Mouse (Mus musculus): ENCODE measurements around the gene Cfap20. TPM values are rescaled to one million over a fixed set of nuclear protein-coding genes. Genes with fewer than 3 reads are reported as not detected.

The Cfap20 gene
- polyA plus RNA-seq, 1 experiment from 2014 or later, result 145 TPM

DNA sequence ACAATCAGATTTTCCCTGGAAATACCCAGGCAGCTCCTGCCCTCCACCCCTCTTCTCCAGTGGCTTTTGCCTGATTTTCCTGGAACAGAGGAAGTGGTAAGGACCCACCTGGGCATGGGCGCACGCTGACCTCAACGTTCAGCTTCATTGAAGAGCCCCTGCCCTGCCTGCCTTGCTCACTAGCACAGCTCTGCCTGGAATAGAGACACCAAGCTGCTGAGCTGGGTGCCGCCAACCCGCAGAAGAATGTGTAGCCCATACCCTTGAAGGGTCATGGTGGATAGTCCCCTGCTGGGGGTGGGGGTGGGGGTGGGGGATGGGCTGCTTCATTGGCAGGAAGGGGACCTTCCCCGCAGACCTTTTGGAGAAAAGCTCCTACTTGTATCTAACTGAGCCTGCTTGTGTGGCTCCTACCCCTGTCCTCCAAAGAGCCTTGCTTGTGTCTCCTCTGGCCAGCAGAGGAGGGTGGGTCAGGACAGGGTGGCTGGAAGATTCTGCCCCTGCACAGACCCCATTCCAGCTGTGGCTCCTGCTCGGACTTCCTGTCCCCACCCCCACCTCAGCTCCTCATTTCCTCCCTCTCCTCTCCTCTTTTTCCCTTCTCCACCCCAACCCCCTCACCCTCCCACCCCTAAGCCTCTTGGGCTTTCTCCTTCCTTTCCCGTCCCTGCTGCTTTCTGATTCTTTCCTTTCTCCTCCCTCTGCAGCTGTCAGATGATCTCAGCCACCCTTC is 39.3 kb downstream of the Cfap20 start:
- Histone ChIP-seq H3K27me3 (ENCODE audit: insufficient read depth, low read length) (no peaks in the 10 kb centered on the region), H3K9me3 (ENCODE audit: low read length) (no peaks in the 10 kb centered on the region), H3K27ac (ENCODE audit: low read length) (peak overlapping the region; percentile 65), H3K4me2 (replicated peaks; ENCODE audit: low read depth, low read length) (no peak overlapping the region), H3K36me3 (ENCODE audit: insufficient read depth, low read length) (no peaks in the 10 kb centered on the region), H3K9ac (replicated peaks; ENCODE audit: low read length) (peak overlapping the region; percentile 23; the same call in 1 of the 2 replicates), H3K4me3 (ENCODE audit: low read length) (no peak overlapping the region), H3K4me1 (ENCODE audit: insufficient read depth, low read length) (peaks cover 19% of the 10 kb centered on the region)
- WGBS, result 33% methylated on average over 8 of the region's 8 CpGs
- ATAC-seq (ENCODE audit: low FRiP score, low TSS enrichment), result 0 out of 2 replicates have a peak, but pooled peaks have one; percentile 44

GRCm38 (mm10) chr8:95392604-95393003 is 42.1 kb downstream of the Cfap20 start:
- no peak for ATAC-seq (ENCODE audit: low FRiP score, low TSS enrichment)
- H3K9me3 ChIP-seq (ENCODE audit: low read length), result no peaks in the 10 kb centered on the region
- H3K4me1 ChIP-seq (ENCODE audit: insufficient read depth, low read length), result peaks cover 19% of the 10 kb centered on the region
- H3K27me3 ChIP-seq (ENCODE audit: insufficient read depth, low read length), result no peaks in the 10 kb centered on the region
- H3K4me3 ChIP-seq (ENCODE audit: low read length), result no peak overlapping the region
- peak overlapping the region; percentile 74 for H3K27ac ChIP-seq (ENCODE audit: low read length)
- H3K4me2 ChIP-seq (replicated peaks; ENCODE audit: low read depth, low read length), result no peak overlapping the region
- 75% methylated on average over 5 of the region's 5 CpGs for WGBS
- no peak overlapping the region for H3K9ac ChIP-seq (replicated peaks; ENCODE audit: low read length)
- H3K36me3 ChIP-seq (ENCODE audit: insufficient read depth, low read length), result no peaks in the 10 kb centered on the region

DNA sequence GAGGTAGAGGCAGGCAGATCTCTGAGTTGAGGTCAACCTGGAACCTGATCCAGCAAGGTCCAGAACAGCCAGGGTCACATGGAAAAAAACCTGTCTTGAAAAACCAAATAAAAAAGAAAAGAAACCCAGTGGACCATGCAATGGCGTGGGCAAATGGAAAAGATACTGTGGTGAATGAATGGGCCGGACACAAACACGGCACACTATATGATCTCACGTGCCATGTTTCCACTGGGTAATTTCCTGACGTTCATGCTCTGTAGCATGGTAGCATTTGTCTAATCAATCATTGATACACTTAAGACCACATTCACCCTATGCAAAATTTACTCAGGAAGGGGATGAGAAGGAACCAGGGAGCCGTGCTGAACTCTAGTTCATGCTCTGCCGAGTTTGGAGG is 43.6 kb downstream of the Cfap20 start:
- Histone ChIP-seq H3K4me1 (ENCODE audit: insufficient read depth, low read length) (peaks cover 12% of the 10 kb centered on the region), H3K9me3 (ENCODE audit: low read length) (no peaks in the 10 kb centered on the region), H3K36me3 (ENCODE audit: insufficient read depth, low read length) (no peaks in the 10 kb centered on the region), H3K9ac (replicated peaks; ENCODE audit: low read length) (no peak overlapping the region), H3K4me2 (replicated peaks; ENCODE audit: low read depth, low read length) (no peak overlapping the region), H3K27ac (ENCODE audit: low read length) (peak overlapping the region; percentile 65; the same call in 1 of the 2 replicates), H3K4me3 (ENCODE audit: low read length) (no peak overlapping the region), H3K27me3 (ENCODE audit: insufficient read depth, low read length) (no peaks in the 10 kb centered on the region)
- ATAC-seq (ENCODE audit: low FRiP score, low TSS enrichment), result no peak
- 51% methylated on average over 7 of the region's 7 CpGs for WGBS

DNA sequence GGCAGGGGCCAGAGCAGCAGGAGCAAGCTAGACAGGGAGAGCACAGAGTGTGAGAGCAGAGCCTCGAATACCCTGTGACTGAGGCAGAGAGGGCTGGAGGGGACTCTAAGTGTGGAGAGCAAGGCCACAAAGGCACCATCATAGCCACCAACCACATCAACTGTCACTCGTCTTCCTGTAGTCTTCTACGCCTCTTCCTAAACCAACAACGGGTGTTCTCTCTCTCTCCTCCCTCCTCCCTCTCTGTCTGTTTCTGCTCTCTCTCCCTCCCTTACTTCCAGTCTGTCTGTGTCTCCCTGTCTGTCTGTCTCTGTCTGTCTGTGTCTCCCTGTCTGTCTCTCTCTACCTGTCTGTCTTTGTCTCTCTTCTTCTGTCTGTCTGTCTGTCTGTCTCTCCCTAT is 44.4 kb downstream of the Cfap20 start:
- ATAC-seq (ENCODE audit: low FRiP score, low TSS enrichment), result no peak
- Histone ChIP-seq H3K4me1 (ENCODE audit: insufficient read depth, low read length) (peaks cover 6% of the 10 kb centered on the region), H3K27ac (ENCODE audit: low read length) (no peak overlapping the region), H3K4me2 (replicated peaks; ENCODE audit: low read depth, low read length) (no peak overlapping the region), H3K36me3 (ENCODE audit: insufficient read depth, low read length) (no peaks in the 10 kb centered on the region), H3K27me3 (ENCODE audit: insufficient read depth, low read length) (no peaks in the 10 kb centered on the region), H3K9me3 (ENCODE audit: low read length) (no peaks in the 10 kb centered on the region; the same call in 1 of the 2 replicates), H3K9ac (replicated peaks; ENCODE audit: low read length) (no peak overlapping the region), H3K4me3 (ENCODE audit: low read length) (no peak overlapping the region)
- 54% methylated on average over 4 of the region's 4 CpGs for WGBS

GRCm38 (mm10) chr8:95387936-95388335 is 46.7 kb downstream of the Cfap20 start:
- WGBS, result 79% methylated on average over 7 of the region's 7 CpGs
- Histone ChIP-seq H3K4me2 (replicated peaks; ENCODE audit: low read depth, low read length) (no peak overlapping the region), H3K9me3 (ENCODE audit: low read length) (peaks cover 4% of the 10 kb centered on the region; the same call in 1 of the 2 replicates)

DNA sequence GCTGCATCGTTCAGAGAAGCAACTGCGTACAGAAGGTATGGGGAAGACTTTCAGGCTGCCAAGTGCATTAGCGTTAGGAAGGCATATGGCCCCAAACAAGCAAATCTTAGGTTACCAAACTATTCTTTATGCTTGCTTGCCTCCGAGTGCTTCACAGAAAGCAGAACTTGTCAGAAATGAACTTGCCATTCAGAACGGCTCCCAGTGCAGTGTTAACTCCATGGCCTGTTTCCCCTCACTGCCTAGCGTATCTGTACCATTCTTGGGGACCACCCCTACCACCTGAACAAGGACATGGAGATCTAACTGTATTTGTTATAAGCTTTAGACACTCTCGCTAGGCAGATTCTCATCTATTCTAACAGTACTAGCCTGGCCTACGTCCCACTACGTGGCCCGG is 47.4 kb downstream of the Cfap20 start:
- peaks cover 4% of the 10 kb centered on the region; the same call in 1 of the 2 replicates for H3K9me3 ChIP-seq (ENCODE audit: low read length)
- no peaks in the 10 kb centered on the region for H3K4me1 ChIP-seq (ENCODE audit: insufficient read depth, low read length)
- WGBS, result 91% methylated on average over 10 of the region's 10 CpGs
- H3K4me2 ChIP-seq (replicated peaks; ENCODE audit: low read depth, low read length), result no peak overlapping the region
- H3K36me3 ChIP-seq (ENCODE audit: insufficient read depth, low read length), result no peaks in the 10 kb centered on the region
- H3K4me3 ChIP-seq (ENCODE audit: low read length), result no peak overlapping the region
- no peak overlapping the region for H3K9ac ChIP-seq (replicated peaks; ENCODE audit: low read length)
- no peak for ATAC-seq (ENCODE audit: low FRiP score, low TSS enrichment)
- H3K27me3 ChIP-seq (ENCODE audit: insufficient read depth, low read length), result no peaks in the 10 kb centered on the region
- no peak overlapping the region for H3K27ac ChIP-seq (ENCODE audit: low read length)

More at GRCm38 (mm10) chr8:95387936-95388335, 46.7 kb downstream of the Cfap20 start:
- H3K36me3 ChIP-seq (ENCODE audit: insufficient read depth, low read length), result no peaks in the 10 kb centered on the region
- no peak overlapping the region for H3K4me3 ChIP-seq (ENCODE audit: low read length)
- no peak overlapping the region for H3K9ac ChIP-seq (replicated peaks; ENCODE audit: low read length)
- ATAC-seq (ENCODE audit: low FRiP score, low TSS enrichment), result no peak
- no peaks in the 10 kb centered on the region for H3K27me3 ChIP-seq (ENCODE audit: insufficient read depth, low read length)
- H3K27ac ChIP-seq (ENCODE audit: low read length), result no peak overlapping the region
- no peaks in the 10 kb centered on the region for H3K4me1 ChIP-seq (ENCODE audit: insufficient read depth, low read length)

GRCm38 (mm10) chr8:95386037-95386436 is 48.6 kb downstream of the Cfap20 start:
- no peak for ATAC-seq (ENCODE audit: low FRiP score, low TSS enrichment)
- no peak overlapping the region for H3K27ac ChIP-seq (ENCODE audit: low read length)
- peaks cover 4% of the 10 kb centered on the region; the same call in 1 of the 2 replicates for H3K9me3 ChIP-seq (ENCODE audit: low read length)
- no peaks in the 10 kb centered on the region for H3K4me1 ChIP-seq (ENCODE audit: insufficient read depth, low read length)
- no peak overlapping the region for H3K9ac ChIP-seq (replicated peaks; ENCODE audit: low read length)
- no peak overlapping the region for H3K4me2 ChIP-seq (replicated peaks; ENCODE audit: low read depth, low read length)
- H3K4me3 ChIP-seq (ENCODE audit: low read length), result no peak overlapping the region
- no peaks in the 10 kb centered on the region for H3K27me3 ChIP-seq (ENCODE audit: insufficient read depth, low read length)
- WGBS, result 73% methylated on average over 5 of the region's 5 CpGs
- no peaks in the 10 kb centered on the region for H3K36me3 ChIP-seq (ENCODE audit: insufficient read depth, low read length)

DNA sequence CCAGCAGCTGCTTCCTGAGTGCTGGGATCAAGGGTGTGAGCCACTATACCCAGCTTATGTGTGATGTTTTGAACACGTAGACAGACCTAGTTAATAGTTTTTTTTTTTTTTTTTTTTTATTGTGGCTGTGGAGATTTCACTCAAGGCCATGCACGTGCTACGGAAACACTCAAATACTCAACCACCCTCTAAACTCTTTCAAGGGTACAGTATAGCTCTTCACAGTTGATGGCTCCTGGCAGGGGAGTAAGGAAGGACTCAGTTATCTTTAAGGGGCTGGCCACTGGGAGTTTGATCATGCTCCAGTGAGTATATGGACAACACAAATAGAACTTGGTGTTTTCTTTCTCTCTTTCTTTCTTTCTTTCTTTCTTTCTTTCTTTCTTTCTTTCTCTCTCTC is 50.2 kb downstream of the Cfap20 start:
- Histone ChIP-seq H3K4me3 (ENCODE audit: low read length) (no peak overlapping the region), H3K9ac (replicated peaks; ENCODE audit: low read length) (no peak overlapping the region), H3K4me1 (ENCODE audit: insufficient read depth, low read length) (no peaks in the 10 kb centered on the region), H3K4me2 (replicated peaks; ENCODE audit: low read depth, low read length) (no peak overlapping the region), H3K27me3 (ENCODE audit: insufficient read depth, low read length) (no peaks in the 10 kb centered on the region), H3K36me3 (ENCODE audit: insufficient read depth, low read length) (no peaks in the 10 kb centered on the region), H3K27ac (ENCODE audit: low read length) (no peak overlapping the region), H3K9me3 (ENCODE audit: low read length) (peaks cover 4% of the 10 kb centered on the region; the same call in 1 of the 2 replicates)
- 69% methylated on average over 3 of the region's 3 CpGs for WGBS
- no peak for ATAC-seq (ENCODE audit: low FRiP score, low TSS enrichment)

GRCm38 (mm10) chr8:95381595-95381994 is 53.1 kb downstream of the Cfap20 start:
- Histone ChIP-seq H3K4me3 (ENCODE audit: low read length) (no peak overlapping the region), H3K36me3 (ENCODE audit: insufficient read depth, low read length) (no peaks in the 10 kb centered on the region)
- 87% methylated on average over 3 of the region's 3 CpGs for WGBS

GRCm38 (mm10) chr8:95380953-95381352 is 53.7 kb downstream of the Cfap20 start:
- Histone ChIP-seq H3K4me3 (ENCODE audit: low read length) (no peak overlapping the region), H3K9me3 (ENCODE audit: low read length) (peaks cover 4% of the 10 kb centered on the region; the same call in 1 of the 2 replicates), H3K4me2 (replicated peaks; ENCODE audit: low read depth, low read length) (no peak overlapping the region), H3K27me3 (ENCODE audit: insufficient read depth, low read length) (no peaks in the 10 kb centered on the region), H3K9ac (replicated peaks; ENCODE audit: low read length) (no peak overlapping the region), H3K4me1 (ENCODE audit: insufficient read depth, low read length) (no peaks in the 10 kb centered on the region; the same call in 1 of the 2 replicates), H3K27ac (ENCODE audit: low read length) (no peak overlapping the region), H3K36me3 (ENCODE audit: insufficient read depth, low read length) (no peaks in the 10 kb centered on the region)
- no peak for ATAC-seq (ENCODE audit: low FRiP score, low TSS enrichment)

More at GRCm38 (mm10) chr8:95381595-95381994, 53.1 kb downstream of the Cfap20 start:
- Histone ChIP-seq H3K9ac (replicated peaks; ENCODE audit: low read length) (no peak overlapping the region), H3K9me3 (ENCODE audit: low read length) (peaks cover 4% of the 10 kb centered on the region; the same call in 1 of the 2 replicates), H3K27ac (ENCODE audit: low read length) (no peak overlapping the region), H3K27me3 (ENCODE audit: insufficient read depth, low read length) (no peaks in the 10 kb centered on the region), H3K4me2 (replicated peaks; ENCODE audit: low read depth, low read length) (no peak overlapping the region), H3K4me1 (ENCODE audit: insufficient read depth, low read length) (no peaks in the 10 kb centered on the region; the same call in 1 of the 2 replicates)
- ATAC-seq (ENCODE audit: low FRiP score, low TSS enrichment), result no peak
